Mouse (Mus musculus) lung, adult 2 months (tissue): ENCODE measurements around the gene Tbc1d2. TPM values are rescaled to one million over a fixed set of nuclear protein-coding genes. Genes with fewer than 3 reads are reported as not detected.

ENCODE experiments used
- DNase-seq: peaks from one replicate; pipeline ENCODE4 v3.0.0; 2022
- H3K4me1 ChIP-seq: fragments of 200-500 bp; 2 replicates; pipeline ENCODE4 v1.6.1; 2011; ENCODE audit warnings: low read length; ENCODE audit not compliant: control insufficient read depth, insufficient read depth
- H3K4me3 ChIP-seq: fragments of 200-500 bp; replicated peaks from 2 replicates; pipeline ENCODE3; 2011; ENCODE audit warnings: low read depth, mild to moderate bottlenecking, control low read depth, low read length; ENCODE audit errors: extremely low read depth
- CTCF ChIP-seq: fragments of 200-500 bp; IDR thresholded peaks from 2 replicates; pipeline ENCODE4 v1.5.1; 2011; ENCODE audit warnings: mild to moderate bottlenecking, low read length, control low read depth; ENCODE audit not compliant: insufficient read depth
- POLR2A ChIP-seq: fragments of 200-500 bp; IDR thresholded peaks from 2 replicates; pipeline ENCODE4 v1.6.1; 2011; ENCODE audit warnings: low read depth, mild to moderate bottlenecking, control low read depth, low read length, borderline replicate concordance; ENCODE audit errors: extremely low read depth
- WGBS: fragments of 180-500 bp; shearing (Covaris S2); methylation state at CpG from one replicate; pipeline ENCODE4 v1.1.7; 2018; 5-methylcytosine and 5-hydroxymethylcytosine counted together
- polyA plus RNA-seq: library from polyadenylated mRNA; depleted of rRNA; stranded (reverse); fragments of >200 nt; gene quantifications from 2 replicates; pipeline ENCODE4 v1.2.3, GENCODE M21; 2012

Tbc1d2 gene
- polyA plus RNA-seq, 1 experiment = 10.2 TPM

- DNase-seq = no peak
- WGBS = 34% methylated on average over 10 of the region's 10 CpGs
- TF ChIP-seq CTCF (no peak), POLR2A (no peak)
- no peak overlapping the region for H3K4me3 ChIP-seq
- H3K4me1 ChIP-seq = no peaks in the 10 kb centered on the region
These were observed 51.9 kb downstream of the Tbc1d2 start for GRCm38 (mm10) chr4:46598111-46598510.

GRCm38 (mm10) chr4:46597286-46597961 lies 52.6 kb downstream of the Tbc1d2 start:
- DNase-seq = no peak
- Histone ChIP-seq H3K4me1 (no peaks in the 10 kb centered on the region), H3K4me3 (no peak overlapping the region)
- no peak for TF ChIP-seq POLR2A
- WGBS = 52% methylated on average over 11 of the region's 11 CpGs

- DNase-seq = no peak
- 72% methylated on average over 6 of the region's 6 CpGs for WGBS
- no peak overlapping the region for H3K4me3 ChIP-seq
- no peak for TF ChIP-seq POLR2A
- no peak for TF ChIP-seq CTCF
- 0 out of 2 replicates have a peak, but pooled peaks cover 2% of the 10 kb centered on the region for H3K4me1 ChIP-seq
These were observed 53.6 kb downstream of the Tbc1d2 start for GRCm38 (mm10) chr4:46596398-46596797.

- H3K4me3 ChIP-seq = no peak overlapping the region
- TF ChIP-seq POLR2A = no peak
- TF ChIP-seq CTCF = no peak
- DNase-seq = no peak
- H3K4me1 ChIP-seq = 0 out of 2 replicates have a peak, but pooled peaks cover 2% of the 10 kb centered on the region
- WGBS = 79% methylated on average over 5 of the region's 5 CpGs
These were observed 55.9 kb downstream of the Tbc1d2 start for GRCm38 (mm10) chr4:46594131-46594530.

GRCm38 (mm10) chr4:46593472-46593871 lies 56.5 kb downstream of the Tbc1d2 start:
- DNase-seq = no peak

GRCm38 (mm10) chr4:46591833-46592520 lies 58.0 kb downstream of the Tbc1d2 start:
- TF ChIP-seq CTCF (no peak), POLR2A (no peak)
- WGBS = 54% methylated on average over 9 of the region's 9 CpGs
- H3K4me1 ChIP-seq = 0 out of 2 replicates have a peak, but pooled peaks cover 2% of the 10 kb centered on the region
- H3K4me3 ChIP-seq = no peak overlapping the region
- no peak for DNase-seq

More at GRCm38 (mm10) chr4:46593472-46593871, 56.5 kb downstream of the Tbc1d2 start:
- TF ChIP-seq CTCF (no peak), POLR2A (no peak)
- Histone ChIP-seq H3K4me1 (0 out of 2 replicates have a peak, but pooled peaks cover 2% of the 10 kb centered on the region), H3K4me3 (no peak overlapping the region)
- 41% methylated on average over 6 of the region's 6 CpGs for WGBS

- WGBS = 53% methylated on average over 4 of the region's 4 CpGs
- no peak for DNase-seq
- peaks cover 2% of the 10 kb centered on the region; the same call in 1 of the 2 replicates for H3K4me1 ChIP-seq
- H3K4me3 ChIP-seq = no peak overlapping the region
- TF ChIP-seq POLR2A = no peak
- no peak for TF ChIP-seq CTCF
These were observed 59.2 kb downstream of the Tbc1d2 start for GRCm38 (mm10) chr4:46590810-46591209.

- no peak for TF ChIP-seq POLR2A
- TF ChIP-seq CTCF = no peak
- H3K4me1 ChIP-seq = peaks cover 9% of the 10 kb centered on the region
- WGBS = 60% methylated on average over 5 of the region's 5 CpGs
These were observed 59.9 kb downstream of the Tbc1d2 start for GRCm38 (mm10) chr4:46589946-46590684.

GRCm38 (mm10) chr4:46589151-46589550 lies 60.9 kb downstream of the Tbc1d2 start:
- TF ChIP-seq POLR2A = no peak
- no peak for TF ChIP-seq CTCF
- DNase-seq = no peak
- 68% methylated on average over 8 of the region's 8 CpGs for WGBS
- peaks cover 12% of the 10 kb centered on the region for H3K4me1 ChIP-seq
- H3K4me3 ChIP-seq = no peak overlapping the region

More at GRCm38 (mm10) chr4:46589946-46590684, 59.9 kb downstream of the Tbc1d2 start:
- no peak overlapping the region for H3K4me3 ChIP-seq
- no peak for DNase-seq
